Comparison of ENCODE assay signal across 14 mouse cellular contexts in genomic region chr4:150685778-150686493, GRCm38 (mm10). TPM values are rescaled to one million over a fixed set of nuclear protein-coding genes. Genes with fewer than 3 reads are reported as not detected.
DNase-seq lines count a peak whose midpoint lies in the region; ATAC-seq and TF ChIP-seq lines count a peak whose summit lies in the region.
"Had no signal": no experiment of that assay in that cellular context is flagged by ENCODE, and none has a peak within 500 bp of the region (broad histone marks: within the 10 kb centered on the region; RNA-seq: fewer than 3 reads in every experiment).

No protein-coding gene starts in this region.

- no peaks in the 10 kb centered on the region for H3K27me3 ChIP-seq in lung, embryonic 14.5 days (ENCODE audit: insufficient read depth, low read length)
- H3K27me3 ChIP-seq in intestine, embryonic 14.5 days (replicated peaks; ENCODE audit: control insufficient read depth, insufficient read depth, low read length) = no peaks in the 10 kb centered on the region
- H3K27me3 ChIP-seq in liver, embryonic 12.5 days (replicated peaks) = no peaks in the 10 kb centered on the region
- H3K27me3 ChIP-seq in stomach, embryonic 16.5 days (ENCODE audit: control insufficient read depth, insufficient read depth, low read length) = no peaks in the 10 kb centered on the region
- H3K27me3 ChIP-seq: neural tube, embryonic 12.5 days had no signal

- H3K36me3 ChIP-seq in lung, embryonic 14.5 days (ENCODE audit: insufficient read depth) = no peaks in the 10 kb centered on the region
- no peaks in the 10 kb centered on the region for H3K36me3 ChIP-seq in intestine, embryonic 14.5 days (ENCODE audit: control insufficient read depth, insufficient read depth, low read length)
- no peaks in the 10 kb centered on the region for H3K36me3 ChIP-seq in liver, embryonic 12.5 days
- no peaks in the 10 kb centered on the region for H3K36me3 ChIP-seq in stomach, embryonic 16.5 days (ENCODE audit: control insufficient read depth, insufficient read depth, low read length)
- H3K36me3 ChIP-seq: embryonic facial prominence, embryonic 10.5 days; midbrain, embryonic 12.5 days; neural tube, embryonic 12.5 days had no signal

- H3K4me3 ChIP-seq in lung, embryonic 14.5 days (ENCODE audit: low read depth, low read length) = no peak overlapping the region
- no peak overlapping the region for H3K4me3 ChIP-seq in intestine, embryonic 14.5 days (ENCODE audit: low read depth, low read length)
- no peak overlapping the region for H3K4me3 ChIP-seq in liver, embryonic 12.5 days
- H3K4me3 ChIP-seq in stomach, embryonic 16.5 days (replicated peaks; ENCODE audit: low read length) = no peak overlapping the region
- H3K4me3 ChIP-seq: embryonic facial prominence, embryonic 10.5 days; layer of hippocampus, adult 2 months; midbrain, embryonic 12.5 days; neural tube, embryonic 12.5 days had no signal

- H3K9ac ChIP-seq in lung, embryonic 14.5 days = no peak overlapping the region
- no peak overlapping the region for H3K9ac ChIP-seq in intestine, embryonic 14.5 days (ENCODE audit: low read length)
- no peak overlapping the region for H3K9ac ChIP-seq in liver, embryonic 12.5 days
- H3K9ac ChIP-seq in stomach, embryonic 16.5 days (ENCODE audit: low read length) = no peak overlapping the region
- H3K9ac ChIP-seq: midbrain, embryonic 12.5 days; neural tube, embryonic 12.5 days had no signal

- no peak for ATAC-seq in lung, embryonic 14.5 days (ENCODE audit: insufficient read depth)
- ATAC-seq in intestine, embryonic 14.5 days (replicated peaks; ENCODE audit: low FRiP score, low TSS enrichment, low read depth) = no peak
- peak; percentile 35; the same call in 1 of the 2 replicates for ATAC-seq in liver, embryonic 12.5 days
- no peak for ATAC-seq in stomach, embryonic 16.5 days (ENCODE audit: insufficient read depth, low FRiP score)
- ATAC-seq: activated CD4-positive, CD25-positive, alpha-beta regulatory T cell, adult 4 months had no signal

- 60% methylated on average over 8 of the region's 8 CpGs for WGBS in lung, embryonic 14.5 days
- 53% methylated on average over 8 of the region's 8 CpGs for WGBS in intestine, embryonic 14.5 days
- 50% methylated on average over 8 of the region's 8 CpGs for WGBS in liver, embryonic 12.5 days (ENCODE audit: insufficient replicate concordance)
- 48% methylated on average over 7 of the region's 8 CpGs for WGBS in stomach, embryonic 16.5 days

- no peak for DNase-seq in lung, embryonic 14.5 days
- no peak for DNase-seq in lung, postnatal 36 days
- DNase-seq in intestine, embryonic 14.5 days (ENCODE audit: low spot score) = no peak
- DNase-seq in right cerebral cortex, postnatal 36 days (ENCODE audit: low spot score in 2 of 2) = no peak
- DNase-seq in cerebellum, postnatal 25 days = no peak
- DNase-seq: right cerebral cortex, postnatal 14 days had no signal

- no peaks in the 10 kb centered on the region for H3K9me3 ChIP-seq in lung, embryonic 14.5 days (ENCODE audit: low read depth, low read length)
- 0 out of 2 replicates have a peak, but pooled peaks cover 2% of the 10 kb centered on the region for H3K9me3 ChIP-seq in intestine, embryonic 14.5 days (ENCODE audit: control insufficient read depth, low read length)
- no peaks in the 10 kb centered on the region for H3K9me3 ChIP-seq in liver, embryonic 12.5 days (replicated peaks)
- no peaks in the 10 kb centered on the region for H3K9me3 ChIP-seq in stomach, embryonic 16.5 days (replicated peaks; ENCODE audit: control insufficient read depth, low read length)
- H3K9me3 ChIP-seq: embryonic facial prominence, embryonic 10.5 days had no signal

- H3K4me2 ChIP-seq in lung, embryonic 14.5 days = peak overlapping the region; percentile 27; the same call in 1 of the 2 replicates
- peak overlapping the region; percentile 14; the same call in 1 of the 2 replicates for H3K4me2 ChIP-seq in intestine, embryonic 14.5 days (ENCODE audit: low read length)
- peak overlapping the region; percentile 40 for H3K4me2 ChIP-seq in liver, embryonic 12.5 days
- no peak overlapping the region for H3K4me2 ChIP-seq in stomach, embryonic 16.5 days (ENCODE audit: low read depth, low read length)
- H3K4me2 ChIP-seq: midbrain, embryonic 12.5 days; neural tube, embryonic 12.5 days had no signal

- peaks cover 10% of the 10 kb centered on the region for H3K4me1 ChIP-seq in lung, embryonic 14.5 days (ENCODE audit: insufficient read depth)
- H3K4me1 ChIP-seq in intestine, embryonic 14.5 days (replicated peaks; ENCODE audit: control insufficient read depth, insufficient read depth, low read length) = peaks cover 9% of the 10 kb centered on the region; the same call in 1 of the 2 replicates
- peaks cover 51% of the 10 kb centered on the region for H3K4me1 ChIP-seq in liver, embryonic 12.5 days
- 0 out of 2 replicates have a peak, but pooled peaks cover 4% of the 10 kb centered on the region for H3K4me1 ChIP-seq in stomach, embryonic 16.5 days (ENCODE audit: control insufficient read depth, insufficient read depth, low read length)

- H3K27ac ChIP-seq in lung, embryonic 14.5 days (ENCODE audit: low read depth) = peak overlapping the region; percentile 38; the same call in 1 of the 2 replicates
- H3K27ac ChIP-seq in intestine, embryonic 14.5 days (ENCODE audit: low read depth) = no peak overlapping the region
- H3K27ac ChIP-seq in liver, embryonic 12.5 days = peak overlapping the region; percentile 75
- H3K27ac ChIP-seq in stomach, embryonic 16.5 days (ENCODE audit: low read length) = peak overlapping the region; percentile 73
- H3K27ac ChIP-seq: embryonic facial prominence, embryonic 10.5 days; layer of hippocampus, adult 2 months; midbrain, embryonic 12.5 days; neural tube, embryonic 12.5 days had no signal

- TF ChIP-seq CTCF in lung, embryonic 14.5 days (IDR thresholded peaks at IDR 0.05; ENCODE audit: low read depth) = no peak

RNA-seq across cellular contexts. Expression of gene Slc45a1, which starts 34.0 kb away (rescaled TPM):
- not detected in 2 replicates for polyA plus RNA-seq in lung, embryonic 14.5 days (2014; fragmentation: Nextera tagmentation; extraction: Ambion mirVana)
- 1.4 TPM in 2 replicates for polyA plus RNA-seq in intestine, embryonic 14.5 days (2014; fragmentation: Nextera tagmentation; extraction: Ambion mirVana)
- polyA plus RNA-seq in liver, embryonic 12.5 days (2016; fragmentation: Nextera tagmentation; extraction: Ambion mirVana) = 0.05 TPM in 1 of 2 replicates, not detected in the other
- polyA plus RNA-seq in stomach, embryonic 16.5 days (2015; fragmentation: Nextera tagmentation; extraction: Ambion mirVana) = 0.82 and 1.1 TPM in 2 replicates
- polyA plus RNA-seq: heart, embryonic 16.5 days had no signal
